Mouse (Mus musculus) limb, embryonic 11.5 days (tissue): Measurements from ENCODE around the gene Tssc4. TPM values are rescaled to one million over a fixed set of nuclear protein-coding genes. Genes with fewer than 3 reads are reported as not detected.

Source experiments
- ATAC-seq: fragments of 200-750 bp; cut with Nextera tagmentation; 2 replicates; pipeline ENCODE4 v1.8.0; 2017; ENCODE audit warnings: low read depth; ENCODE audit not compliant: insufficient number of reproducible peaks, low FRiP score, low TSS enrichment
- DNase-seq: peaks from one replicate; pipeline ENCODE4 v3.0.0-alpha.2; 2015; ENCODE audit warnings: low spot score
- H3K27ac ChIP-seq: fragments of 300-500 bp; sonication (generic); replicated peaks from 2 replicates; pipeline ENCODE4 v1.5.1; 2014; ENCODE audit warnings: low read depth, mild to moderate bottlenecking, low read length
- H3K27me3 ChIP-seq: fragments of 300-500 bp; sonication (generic); 2 replicates; pipeline ENCODE4 v1.6.1; 2014; ENCODE audit warnings: mild to moderate bottlenecking, low read length, mixed read lengths; ENCODE audit not compliant: control insufficient read depth, insufficient read depth
- H3K36me3 ChIP-seq: fragments of 300-500 bp; sonication (generic); 2 replicates; pipeline ENCODE4 v1.6.1; 2014; ENCODE audit warnings: mild to moderate bottlenecking, low read length, moderate library complexity, mixed read lengths; ENCODE audit not compliant: control insufficient read depth, insufficient read depth
- H3K4me1 ChIP-seq: fragments of 300-500 bp; sonication (generic); 2 replicates; pipeline ENCODE4 v1.6.1; 2014; ENCODE audit warnings: low read length, mixed read lengths; ENCODE audit not compliant: control insufficient read depth, insufficient read depth
- H3K4me2 ChIP-seq: fragments of 300-500 bp; sonication (generic); 2 replicates; pipeline ENCODE4 v1.6.1; 2014; ENCODE audit warnings: low read depth, mild to moderate bottlenecking, moderate library complexity; ENCODE audit not compliant: severe bottlenecking
- H3K4me3 ChIP-seq: fragments of 300-500 bp; sonication (generic); 2 replicates; pipeline ENCODE4 v1.5.1; 2014; ENCODE audit warnings: low read depth, low read length
- H3K9ac ChIP-seq: fragments of 300-500 bp; sonication (generic); 2 replicates; pipeline ENCODE4 v1.6.1; 2014; ENCODE audit warnings: mild to moderate bottlenecking, low read length
- H3K9me3 ChIP-seq: fragments of 300-500 bp; sonication (generic); 2 replicates; pipeline ENCODE4 v1.6.1; 2016; ENCODE audit warnings: low read length; ENCODE audit not compliant: control insufficient read depth
- WGBS: fragments of 180-500 bp; shearing (Covaris S2); extraction: QIAGEN DNeasy Blood & Tissue Kit; methylation state at CpG from one replicate; pipeline ENCODE4 v1.1.7; 2014; 5-methylcytosine and 5-hydroxymethylcytosine counted together
- polyA plus RNA-seq: library from polyadenylated mRNA; unstranded; fragments of >200 nt; fragmentation: Nextera tagmentation; extraction: Ambion mirVana; gene quantifications from 2 replicates; pipeline ENCODE4 v1.2.1, GENCODE M21; 2014

Tssc4 gene
- polyA plus RNA-seq, 1 experiment from 2014 or later = 82.1 TPM

- no peaks in the 10 kb centered on the region for H3K27me3 ChIP-seq
- DNase-seq (no peak), ATAC-seq (no peak)
- no peak overlapping the region for H3K4me2 ChIP-seq
- no peak overlapping the region for H3K9ac ChIP-seq
- H3K4me1 ChIP-seq = no peaks in the 10 kb centered on the region
- H3K27ac ChIP-seq = no peak overlapping the region
- no peaks in the 10 kb centered on the region for H3K36me3 ChIP-seq
- H3K9me3 ChIP-seq = no peaks in the 10 kb centered on the region
- 86% methylated on average over 3 of the region's 3 CpGs for WGBS
- H3K4me3 ChIP-seq = no peak overlapping the region
These were observed 27.8 kb upstream of the Tssc4 start for GRCm38 (mm10) chr7:143041138-143041822.

- ATAC-seq (no peak), DNase-seq (no peak)
- Histone ChIP-seq H3K27me3 (no peaks in the 10 kb centered on the region), H3K27ac (no peak overlapping the region), H3K4me2 (no peak overlapping the region), H3K4me3 (no peak overlapping the region), H3K9ac (no peak overlapping the region), H3K9me3 (no peaks in the 10 kb centered on the region), H3K36me3 (no peaks in the 10 kb centered on the region), H3K4me1 (no peaks in the 10 kb centered on the region)
- WGBS = 79% methylated on average over 3 of the region's 3 CpGs
These were observed 27.0 kb upstream of the Tssc4 start for GRCm38 (mm10) chr7:143042089-143042488.

GRCm38 (mm10) chr7:143042897-143043300, 26.1 kb upstream of the Tssc4 start:
- Histone ChIP-seq H3K9me3 (no peaks in the 10 kb centered on the region), H3K27ac (no peak overlapping the region), H3K27me3 (no peaks in the 10 kb centered on the region), H3K9ac (no peak overlapping the region), H3K4me1 (no peaks in the 10 kb centered on the region), H3K36me3 (no peaks in the 10 kb centered on the region), H3K4me3 (no peak overlapping the region), H3K4me2 (no peak overlapping the region)
- ATAC-seq (no peak), DNase-seq (no peak)
- WGBS = 84% methylated on average over 3 of the region's 3 CpGs

- Histone ChIP-seq H3K27me3 (no peaks in the 10 kb centered on the region), H3K4me2 (no peak overlapping the region), H3K4me1 (no peaks in the 10 kb centered on the region), H3K27ac (no peak overlapping the region), H3K4me3 (no peak overlapping the region), H3K9ac (no peak overlapping the region), H3K9me3 (no peaks in the 10 kb centered on the region), H3K36me3 (no peaks in the 10 kb centered on the region)
- no peak for DNase-seq
- no peak for ATAC-seq
- 91% methylated on average over 2 of the region's 2 CpGs for WGBS
These were observed 24.8 kb upstream of the Tssc4 start for GRCm38 (mm10) chr7:143044049-143044825.

GRCm38 (mm10) chr7:143044826-143045206, 24.2 kb upstream of the Tssc4 start:
- DNase-seq (no peak), ATAC-seq (no peak)
- Histone ChIP-seq H3K27me3 (no peaks in the 10 kb centered on the region), H3K9ac (no peak overlapping the region), H3K4me2 (no peak overlapping the region), H3K36me3 (no peaks in the 10 kb centered on the region), H3K27ac (no peak overlapping the region), H3K4me3 (no peak overlapping the region), H3K9me3 (no peaks in the 10 kb centered on the region), H3K4me1 (no peaks in the 10 kb centered on the region)

- no peak for DNase-seq
- Histone ChIP-seq H3K36me3 (no peaks in the 10 kb centered on the region), H3K4me3 (no peak overlapping the region), H3K4me2 (no peak overlapping the region), H3K9me3 (no peaks in the 10 kb centered on the region), H3K27ac (no peak overlapping the region), H3K9ac (no peak overlapping the region), H3K27me3 (no peaks in the 10 kb centered on the region), H3K4me1 (no peaks in the 10 kb centered on the region)
- ATAC-seq = no peak
- whole genome bisulfite sequencing = 84% methylated on average over 7 of the region's 7 CpGs
These were observed 22.7 kb upstream of the Tssc4 start for GRCm38 (mm10) chr7:143046358-143046757.

- Histone ChIP-seq H3K27me3 (no peaks in the 10 kb centered on the region), H3K27ac (no peak overlapping the region), H3K9ac (no peak overlapping the region), H3K9me3 (no peaks in the 10 kb centered on the region), H3K4me3 (no peak overlapping the region), H3K36me3 (no peaks in the 10 kb centered on the region), H3K4me1 (peaks cover 7% of the 10 kb centered on the region), H3K4me2 (no peak overlapping the region)
- DNase-seq = no peak
- ATAC-seq = no peak
- 81% methylated on average over 3 of the region's 3 CpGs for whole genome bisulfite sequencing
These were observed 19.7 kb upstream of the Tssc4 start for GRCm38 (mm10) chr7:143049331-143049730.

- Histone ChIP-seq H3K27me3 (no peaks in the 10 kb centered on the region), H3K4me3 (no peak overlapping the region), H3K4me2 (no peak overlapping the region), H3K9ac (no peak overlapping the region), H3K9me3 (no peaks in the 10 kb centered on the region), H3K27ac (no peak overlapping the region), H3K4me1 (peaks cover 15% of the 10 kb centered on the region), H3K36me3 (no peaks in the 10 kb centered on the region)
- 91% methylated on average over 3 of the region's 3 CpGs for WGBS
- no peak for ATAC-seq
- DNase-seq = no peak
These were observed 18.9 kb upstream of the Tssc4 start for GRCm38 (mm10) chr7:143049841-143050816.
